Mouse (Mus musculus) mouse embryonic stem cell (cell line): ENCODE data around the gene Esp3.
"Not testable (repeated sequence)": the region's sequence is repeated elsewhere in the genome, so short reads cannot be mapped to it uniquely, and the experiment has no call there.

Source experiments
- in situ Hi-C, 2 experiments: fragments of 300-500 bp; cut with MboI; formaldehyde crosslinking; loops; 1 replicate in 1 of 2; 3 replicates in 1 of 2; pipeline ENCODE4 v1.14.3; 2019 to 2020; ENCODE audit warnings: low sequenced_read_pairs in 2 of 2, low pct_unique_long_range_greater_than_20kb in 1 of 2, mixed read lengths in 1 of 2; ENCODE audit not compliant: unreplicated experiment in 1 of 2

Esp3 gene

GRCm38 (mm10) chr17:40631775-40632174, at the start of gene Esp3:
Gene Esp3, plus strand, starts transcription at chr17:40632075.
- in situ Hi-C loops: not testable (repeated sequence)

- in situ Hi-C loops: not testable (repeated sequence)
Measured at GRCm38 (mm10) chr17:40583906-40584305, 48.0 kb upstream of the Esp3 start.

- in situ Hi-C loops: no loop called here
Measured at GRCm38 (mm10) chr17:40591297-40591696, 40.6 kb upstream of the Esp3 start.

GRCm38 (mm10) chr17:40598294-40598693, 33.6 kb upstream of the Esp3 start, which contains the start of gene Esp4:
Gene Esp4, plus strand, starts transcription at chr17:40598594.
- in situ Hi-C loops: no loop called here

- in situ Hi-C loops: not testable (repeated sequence)
Measured at GRCm38 (mm10) chr17:40662118-40662679, 30.3 kb downstream of the Esp3 start.

- in situ Hi-C loops: not testable (repeated sequence)
Measured at GRCm38 (mm10) chr17:40663161-40663811, 31.4 kb downstream of the Esp3 start.
